Mouse (Mus musculus) adrenal gland, adult 2 months (tissue): ENCODE measurements at regions not wholly inside any gene's neighbourhood (a gene's known extent, or its start where the extent isn't known, plus 50 kb on each side); places are given as distances from the start of the nearest gene placed in this dataset.
A peak's percentile ranks its signal among the peaks of the same experiment; 100 is the strongest.

Source experiments
- DNase-seq: peaks from one replicate; pipeline ENCODE4 v3.0.0; 2021

- no peak for DNase-seq
Observed at GRCm38 (mm10) chr1:19951680-19952248, 666.1 kb downstream of the Pkhd1 start.

GRCm38 (mm10) chr1:19973364-19973763, 644.5 kb downstream of the Pkhd1 start:
- no peak for DNase-seq

GRCm38 (mm10) chr1:19973981-19974380, 643.9 kb downstream of the Pkhd1 start:
- DNase-seq, result no peak

GRCm38 (mm10) chr1:19975436-19975835, 642.4 kb downstream of the Pkhd1 start:
- DNase-seq, result no peak

GRCm38 (mm10) chr1:19981189-19981588, 636.7 kb downstream of the Pkhd1 start:
- DNase-seq, result no peak

- no peak for DNase-seq
Observed at GRCm38 (mm10) chr1:19982791-19983190, 635.1 kb downstream of the Pkhd1 start.

- DNase-seq, result peak; percentile 1
Observed at GRCm38 (mm10) chr1:19983504-19983903, 634.4 kb downstream of the Pkhd1 start.

- DNase-seq, result no peak
Observed at GRCm38 (mm10) chr1:19989921-19990320, 627.9 kb downstream of the Pkhd1 start.
